Mouse (Mus musculus) kidney, embryonic 14.5 days (tissue): ENCODE measurements around the gene Ncf2. TPM values are rescaled to one million over a fixed set of nuclear protein-coding genes. Genes with fewer than 3 reads are reported as not detected.
A peak's percentile ranks its signal among the peaks of the same experiment; 100 is the strongest.

Source experiments
- ATAC-seq: fragments of 200-750 bp; cut with Nextera tagmentation; 2 replicates; pipeline ENCODE4 v1.8.0; 2017; ENCODE audit warnings: moderate number of reproducible peaks, mild to moderate bottlenecking, moderate TSS enrichment, moderate library complexity; ENCODE audit not compliant: low FRiP score, low TSS enrichment
- H3K27ac ChIP-seq: fragments of 300-500 bp; sonication (generic); 2 replicates; pipeline ENCODE4 v1.5.1; 2014; ENCODE audit warnings: low read depth, mild to moderate bottlenecking, low read length, moderate library complexity, mixed read lengths
- H3K27me3 ChIP-seq: fragments of 300-500 bp; sonication (generic); 2 replicates; pipeline ENCODE4 v1.6.1; 2014; ENCODE audit warnings: mild to moderate bottlenecking, low read length; ENCODE audit not compliant: control insufficient read depth, insufficient read depth
- H3K36me3 ChIP-seq: fragments of 300-500 bp; sonication (generic); 2 replicates; pipeline ENCODE4 v1.6.1; 2014; ENCODE audit warnings: low read length, mixed read lengths; ENCODE audit not compliant: control insufficient read depth, insufficient read depth
- H3K4me1 ChIP-seq: fragments of 300-500 bp; sonication (generic); 2 replicates; pipeline ENCODE4 v1.6.1; 2014; ENCODE audit warnings: low read length, mixed read lengths; ENCODE audit not compliant: control insufficient read depth, insufficient read depth
- H3K4me2 ChIP-seq: fragments of 300-500 bp; sonication (generic); replicated peaks from 2 replicates; pipeline ENCODE4 v1.6.1; 2014; ENCODE audit warnings: low read depth, mild to moderate bottlenecking, low read length
- H3K4me3 ChIP-seq: fragments of 300-500 bp; sonication (generic); 2 replicates; pipeline ENCODE4 v1.5.1; 2014; ENCODE audit warnings: mild to moderate bottlenecking, low read length
- H3K9ac ChIP-seq: fragments of 300-500 bp; sonication (generic); 2 replicates; pipeline ENCODE4 v1.6.1; 2014; ENCODE audit warnings: low read depth, mild to moderate bottlenecking, low read length, moderate library complexity
- H3K9me3 ChIP-seq: fragments of 300-500 bp; sonication (generic); 2 replicates; pipeline ENCODE4 v1.6.1; 2016; ENCODE audit warnings: low read length; ENCODE audit not compliant: control insufficient read depth
- WGBS: fragments of 180-500 bp; shearing (Covaris S2); extraction: QIAGEN DNeasy Blood & Tissue Kit; methylation state at CpG from one replicate; pipeline ENCODE4 v1.1.7; 2014; 5-methylcytosine and 5-hydroxymethylcytosine counted together
- polyA plus RNA-seq: library from polyadenylated mRNA; unstranded; fragments of >200 nt; fragmentation: Nextera tagmentation; extraction: Ambion mirVana; gene quantifications from 2 replicates; pipeline ENCODE4 v1.2.1, GENCODE M21; 2014

Ncf2 gene
- polyA plus RNA-seq, 1 experiment from 2014 or later: 7.1 TPM

DNA sequence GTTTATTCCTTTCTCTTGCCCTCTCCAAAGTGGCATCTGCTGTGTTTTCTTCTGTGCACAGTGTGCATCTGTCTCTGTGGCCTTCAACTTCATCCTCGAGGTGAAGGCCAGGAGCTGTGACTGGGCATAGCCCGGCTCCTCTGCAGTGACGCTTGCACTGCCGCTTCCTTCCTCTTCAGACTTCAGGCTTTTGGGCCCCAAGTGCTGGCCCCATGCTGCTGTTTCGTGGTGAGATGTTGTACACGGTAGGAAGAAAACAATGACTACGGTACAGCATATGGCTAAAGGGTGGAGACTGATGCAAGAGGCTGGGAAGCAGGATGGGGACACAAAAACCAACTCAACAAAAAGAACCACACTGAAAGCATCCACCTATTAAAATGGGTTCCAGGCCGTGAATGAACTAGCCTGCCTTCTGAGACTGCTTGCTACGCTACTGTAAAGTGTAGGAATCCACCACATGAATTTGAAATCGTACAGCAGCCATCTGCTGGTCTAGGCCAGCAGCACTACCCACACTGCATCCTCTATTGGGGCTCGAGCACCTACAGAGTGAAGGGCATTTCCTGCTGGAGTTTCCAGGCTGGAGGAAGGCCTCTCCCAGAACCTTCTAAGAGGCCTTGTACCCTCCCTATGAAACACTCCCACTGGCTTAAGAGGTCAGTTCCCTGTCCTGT is 38.2 kb downstream of the Ncf2 start:
- no peaks in the 10 kb centered on the region for H3K9me3 ChIP-seq
- no peaks in the 10 kb centered on the region for H3K27me3 ChIP-seq
- H3K9ac ChIP-seq: no peak overlapping the region
- peaks cover 75% of the 10 kb centered on the region for H3K36me3 ChIP-seq
- WGBS: 88% methylated on average over 10 of the region's 11 CpGs
- no peak for ATAC-seq
- H3K4me2 ChIP-seq: no peak overlapping the region
- no peaks in the 10 kb centered on the region for H3K4me1 ChIP-seq
- H3K4me3 ChIP-seq: no peak overlapping the region
- H3K27ac ChIP-seq: no peak overlapping the region

DNA sequence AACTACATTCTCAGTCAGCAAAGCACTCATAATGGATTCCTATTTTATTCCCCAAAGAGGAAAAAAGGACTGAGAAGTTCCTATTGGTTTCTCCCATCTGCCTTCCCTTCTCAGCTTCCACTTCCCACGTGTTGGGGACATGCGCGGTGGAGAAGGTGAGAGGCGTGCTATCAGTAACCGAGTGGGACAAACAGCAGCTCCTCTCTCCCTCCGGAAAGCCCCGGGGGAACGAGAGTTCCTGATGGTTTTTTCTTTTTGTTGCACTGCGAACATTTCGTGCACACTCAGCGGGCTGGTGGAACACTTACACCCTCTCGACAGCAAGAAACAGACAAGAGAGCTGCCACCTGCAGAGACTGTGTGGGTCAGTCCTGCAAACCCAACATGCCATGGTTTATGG is 38.8 kb downstream of the Ncf2 start:
- H3K9me3 ChIP-seq: no peaks in the 10 kb centered on the region
- WGBS: 86% methylated on average over 12 of the region's 12 CpGs
- no peak for ATAC-seq
- H3K27ac ChIP-seq: no peak overlapping the region
- no peaks in the 10 kb centered on the region for H3K27me3 ChIP-seq
- H3K4me2 ChIP-seq: no peak overlapping the region
- no peak overlapping the region for H3K4me3 ChIP-seq
- H3K4me1 ChIP-seq: no peaks in the 10 kb centered on the region
- no peak overlapping the region for H3K9ac ChIP-seq
- H3K36me3 ChIP-seq: peaks cover 82% of the 10 kb centered on the region

DNA sequence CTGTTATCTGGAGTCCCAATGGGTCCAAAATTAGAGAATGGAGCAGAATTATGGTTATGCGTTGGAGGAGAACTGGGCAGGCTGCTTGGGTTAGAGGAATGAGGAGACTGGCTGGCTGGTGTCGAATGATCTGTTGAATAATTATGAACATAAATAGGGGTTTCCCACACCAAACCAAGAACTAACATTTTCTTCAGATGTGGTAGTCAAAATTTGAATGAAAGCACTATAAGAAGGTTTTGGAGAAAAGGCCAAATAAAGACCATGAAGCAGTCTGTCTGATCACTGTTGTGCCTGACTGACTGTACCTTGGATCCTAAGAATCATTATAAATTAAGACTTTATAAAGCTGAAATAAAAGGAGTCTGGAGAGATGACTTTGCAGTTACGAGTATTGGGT is 40.3 kb downstream of the Ncf2 start:
- H3K4me3 ChIP-seq: no peak overlapping the region
- H3K27me3 ChIP-seq: no peaks in the 10 kb centered on the region
- H3K36me3 ChIP-seq: peaks cover 91% of the 10 kb centered on the region
- ATAC-seq: no peak
- no peak overlapping the region for H3K4me2 ChIP-seq
- no peak overlapping the region for H3K9ac ChIP-seq
- 94% methylated on average over 3 of the region's 3 CpGs for WGBS
- H3K27ac ChIP-seq: no peak overlapping the region
- H3K9me3 ChIP-seq: no peaks in the 10 kb centered on the region
- H3K4me1 ChIP-seq: no peaks in the 10 kb centered on the region

DNA sequence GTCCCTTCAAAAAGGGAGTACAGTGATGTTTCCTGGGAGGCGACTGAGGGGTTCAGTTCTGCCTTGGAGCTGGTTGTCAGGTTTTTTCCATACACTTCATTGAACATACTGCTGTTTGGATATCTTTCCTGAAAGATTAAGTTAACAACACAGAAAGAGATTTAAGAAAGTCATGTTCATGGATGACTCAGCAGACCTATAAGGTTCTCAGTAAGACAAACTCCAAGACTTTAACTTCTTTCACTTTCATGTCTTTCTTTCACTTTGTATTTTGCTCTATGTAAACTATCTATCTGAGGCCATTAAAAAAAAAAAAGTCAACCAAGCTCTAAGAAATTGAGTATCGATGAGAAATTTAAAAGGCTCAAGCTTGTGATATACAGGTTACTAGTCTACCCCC is 41.1 kb downstream of the Ncf2 start:
- H3K27ac ChIP-seq: no peak overlapping the region
- no peaks in the 10 kb centered on the region for H3K27me3 ChIP-seq
- WGBS: 90% methylated on average over 2 of the region's 2 CpGs
- no peaks in the 10 kb centered on the region for H3K4me1 ChIP-seq
- peaks cover 94% of the 10 kb centered on the region for H3K36me3 ChIP-seq
- H3K9ac ChIP-seq: no peak overlapping the region
- H3K9me3 ChIP-seq: no peaks in the 10 kb centered on the region
- no peak for ATAC-seq
- H3K4me2 ChIP-seq: no peak overlapping the region
- H3K4me3 ChIP-seq: no peak overlapping the region

DNA sequence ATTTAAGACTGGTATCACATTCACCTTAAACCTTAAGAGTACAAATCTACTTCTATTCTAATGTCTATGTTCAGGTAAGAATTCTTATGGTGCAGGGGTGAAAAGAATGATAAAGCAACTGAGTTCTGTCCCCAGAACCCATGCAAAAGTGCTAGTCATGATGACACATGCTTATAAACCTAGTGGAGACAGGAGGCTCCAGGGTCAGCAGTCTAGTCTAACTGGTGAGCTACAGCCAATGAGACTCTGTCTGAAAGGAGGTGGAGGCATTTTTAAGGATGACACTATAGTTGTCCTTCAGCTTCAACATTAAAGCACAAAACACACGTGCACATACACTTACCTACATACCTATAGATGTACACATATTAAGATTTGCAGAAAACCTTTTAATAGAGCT is 44.6 kb downstream of the Ncf2 start:
- 95% methylated on average over 1 of the region's 1 CpGs for WGBS

DNA sequence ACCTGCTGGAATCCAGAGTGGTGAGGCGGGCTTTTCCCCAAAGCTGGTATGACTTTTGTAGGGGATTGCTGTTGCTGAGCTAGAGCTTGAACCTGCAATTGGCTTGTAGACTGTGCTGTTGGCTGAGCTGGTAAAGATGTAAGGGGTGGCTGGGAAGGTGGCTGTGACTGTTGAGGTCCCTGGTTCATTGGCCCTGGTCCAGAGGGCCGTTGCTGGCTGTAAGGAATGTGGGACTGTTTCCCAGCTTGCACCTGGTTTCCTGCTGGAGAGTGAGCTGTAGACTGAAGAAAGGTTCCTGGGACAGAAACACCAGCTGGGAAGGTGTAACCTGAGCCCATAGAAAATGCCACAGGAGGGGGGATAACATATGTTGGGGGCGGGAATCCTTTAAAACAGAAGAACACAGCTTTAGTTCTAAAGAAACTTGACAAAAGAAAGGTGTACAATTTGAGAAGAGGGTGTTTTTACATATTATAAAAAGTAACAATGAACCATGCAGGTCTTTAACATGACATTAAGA is 45.3 kb downstream of the Ncf2 start:
- H3K4me2 ChIP-seq: no peak overlapping the region
- H3K36me3 ChIP-seq: peaks cover 88% of the 10 kb centered on the region
- no peaks in the 10 kb centered on the region for H3K4me1 ChIP-seq
- no peak overlapping the region for H3K27ac ChIP-seq
- H3K4me3 ChIP-seq: no peak overlapping the region
- no peaks in the 10 kb centered on the region for H3K9me3 ChIP-seq
- ATAC-seq: no peak
- no peak overlapping the region for H3K9ac ChIP-seq
- no peaks in the 10 kb centered on the region for H3K27me3 ChIP-seq
- 78% methylated on average over 3 of the region's 3 CpGs for WGBS

More for the DNA sequence above, 44.6 kb downstream of the Ncf2 start:
- H3K4me1 ChIP-seq: no peaks in the 10 kb centered on the region
- H3K27ac ChIP-seq: no peak overlapping the region
- H3K9ac ChIP-seq: no peak overlapping the region
- H3K27me3 ChIP-seq: no peaks in the 10 kb centered on the region
- no peak overlapping the region for H3K4me3 ChIP-seq
- ATAC-seq: no peak
- no peaks in the 10 kb centered on the region for H3K9me3 ChIP-seq
- peaks cover 92% of the 10 kb centered on the region for H3K36me3 ChIP-seq
- H3K4me2 ChIP-seq: no peak overlapping the region

DNA sequence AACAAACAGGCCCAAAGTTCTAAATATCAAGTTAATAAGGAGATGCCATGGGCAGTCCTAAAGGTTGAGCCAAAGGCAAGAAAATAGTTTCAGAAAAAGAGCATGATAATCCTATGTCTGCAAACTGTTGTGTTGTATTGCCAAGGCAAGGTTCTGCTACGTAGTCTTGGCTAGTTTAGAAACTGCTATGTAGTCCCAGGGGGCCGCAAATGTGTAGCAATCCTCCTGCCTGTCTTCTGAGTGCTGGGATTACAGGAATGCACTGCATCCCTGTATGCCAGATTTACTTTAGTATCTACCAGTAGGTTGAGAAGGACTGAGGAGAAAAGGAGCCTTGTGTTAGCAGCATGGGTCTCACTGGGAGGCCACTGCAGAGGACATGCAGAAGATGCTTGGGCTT is 46.9 kb downstream of the Ncf2 start:
- H3K9ac ChIP-seq: no peak overlapping the region
- no peak overlapping the region for H3K27ac ChIP-seq
- no peaks in the 10 kb centered on the region for H3K27me3 ChIP-seq
- H3K9me3 ChIP-seq: no peaks in the 10 kb centered on the region
- no peak overlapping the region for H3K4me2 ChIP-seq
- no peak overlapping the region for H3K4me3 ChIP-seq
- H3K4me1 ChIP-seq: no peaks in the 10 kb centered on the region
- WGBS: 98% methylated on average over 2 of the region's 2 CpGs
- no peak for ATAC-seq
- H3K36me3 ChIP-seq: peaks cover 86% of the 10 kb centered on the region

DNA sequence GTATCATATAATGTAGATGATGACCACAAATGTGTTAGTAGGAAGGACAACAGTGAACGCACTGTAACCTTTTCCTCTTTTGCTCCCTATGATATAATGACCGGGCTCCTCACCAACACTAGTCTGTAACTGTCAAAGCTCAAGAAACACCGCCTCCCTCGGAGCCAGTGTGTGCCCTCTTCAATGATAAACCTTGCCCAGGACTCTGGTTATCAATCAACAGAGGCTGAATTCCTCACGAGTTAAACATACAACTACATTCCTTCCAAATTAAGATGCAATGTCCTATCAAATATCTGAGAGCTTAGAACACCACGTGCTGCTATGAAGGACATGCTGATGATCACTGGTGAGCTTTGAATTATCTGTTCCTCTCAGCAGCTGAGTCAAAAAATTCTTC is 69.9 kb downstream of the Ncf2 start:
- Histone ChIP-seq H3K4me3 (no peak overlapping the region), H3K27me3 (no peaks in the 10 kb centered on the region), H3K4me1 (no peaks in the 10 kb centered on the region), H3K4me2 (no peak overlapping the region), H3K36me3 (peaks cover 46% of the 10 kb centered on the region), H3K9ac (no peak overlapping the region), H3K9me3 (no peaks in the 10 kb centered on the region), H3K27ac (no peak overlapping the region)
- 83% methylated on average over 6 of the region's 6 CpGs for WGBS
- ATAC-seq: 0 out of 2 replicates have a peak, but pooled peaks have one; percentile 35

DNA sequence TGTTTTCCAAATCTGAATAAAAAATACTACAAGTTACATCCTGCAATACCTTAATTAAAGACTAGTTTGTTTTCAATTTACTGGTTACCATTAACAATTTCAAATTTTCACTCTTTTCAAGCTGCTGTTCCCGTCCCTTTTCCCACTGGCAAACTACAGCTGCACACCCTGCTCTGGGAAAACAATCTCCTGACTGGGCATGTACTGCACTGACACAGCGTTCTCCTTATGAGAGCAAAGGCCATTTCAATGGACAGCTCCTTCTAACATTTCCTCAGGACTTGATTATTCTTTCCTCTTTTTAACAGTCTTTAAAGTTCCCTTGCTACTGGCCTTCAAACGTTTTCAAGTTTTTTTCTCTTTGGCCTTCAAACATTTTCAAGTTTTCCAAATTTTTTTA is 71.0 kb downstream of the Ncf2 start:
- no peaks in the 10 kb centered on the region for H3K27me3 ChIP-seq
- H3K9me3 ChIP-seq: no peaks in the 10 kb centered on the region
- no peak overlapping the region for H3K4me2 ChIP-seq
- no peak overlapping the region for H3K27ac ChIP-seq
- H3K4me1 ChIP-seq: no peaks in the 10 kb centered on the region
- WGBS: 48% methylated on average over 3 of the region's 3 CpGs
- H3K36me3 ChIP-seq: peaks cover 35% of the 10 kb centered on the region
- no peak for ATAC-seq
- H3K9ac ChIP-seq: no peak overlapping the region
- H3K4me3 ChIP-seq: no peak overlapping the region
